Mouse (Mus musculus): Measurements from ENCODE around the gene Peak1. TPM values are rescaled to one million over a fixed set of nuclear protein-coding genes. Genes with fewer than 3 reads are reported as not detected.
"Not testable (repeated sequence)": the region's sequence is repeated elsewhere in the genome, so short reads cannot be mapped to it uniquely, and the experiment has no call there.

Peak1 gene
- 10 to 100 TPM; 54.2 to 77.2 (median 64.8) TPM for total RNA-seq (2022)

- peak; percentile 100 for DNase-seq
These were observed at the start of gene Peak1, which contains the start of gene Hmg20a for GRCm38 (mm10) chr9:56417948-56418737. Gene Peak1, minus strand, starts transcription at chr9:56418067. Gene Hmg20a, plus strand, starts transcription at chr9:56418609.

- no peak for DNase-seq
These were observed 48.4 kb upstream of the Peak1 start for GRCm38 (mm10) chr9:56466251-56466650.

GRCm38 (mm10) chr9:56464863-56465654 lies 47.2 kb upstream of the Peak1 start:
- peak; percentile 61 for DNase-seq

GRCm38 (mm10) chr9:56463686-56464515 lies 46.0 kb upstream of the Peak1 start:
- peak; percentile 28 for DNase-seq

- no peak for DNase-seq
These were observed 45.2 kb upstream of the Peak1 start for GRCm38 (mm10) chr9:56463046-56463445.

GRCm38 (mm10) chr9:56462606-56463005 lies 44.7 kb upstream of the Peak1 start:
- no peak for DNase-seq

GRCm38 (mm10) chr9:56460987-56461386 lies 43.1 kb upstream of the Peak1 start:
- DNase-seq = no peak

- DNase-seq = no peak
These were observed 38.6 kb upstream of the Peak1 start for GRCm38 (mm10) chr9:56456426-56456825.

GRCm38 (mm10) chr9:56453038-56453815 lies 35.4 kb upstream of the Peak1 start:
- DNase-seq = no peak

GRCm38 (mm10) chr9:56451570-56451969 lies 33.7 kb upstream of the Peak1 start:
- no peak for DNase-seq

- DNase-seq = no peak
These were observed 21.8 kb upstream of the Peak1 start for GRCm38 (mm10) chr9:56439699-56440098.

GRCm38 (mm10) chr9:56437300-56437892 lies 19.5 kb upstream of the Peak1 start:
- not testable (repeated sequence) for DNase-seq

GRCm38 (mm10) chr9:56435821-56436526 lies 18.1 kb upstream of the Peak1 start:
- DNase-seq = no peak

- DNase-seq = no peak
These were observed 7.0 kb upstream of the Peak1 start for GRCm38 (mm10) chr9:56424861-56425260.

GRCm38 (mm10) chr9:56421991-56422390 lies 4.1 kb upstream of the Peak1 start:
- DNase-seq = no peak

GRCm38 (mm10) chr9:56420892-56421601 lies 3.2 kb upstream of the Peak1 start:
- no peak for DNase-seq

- no peak for DNase-seq
These were observed 2.4 kb upstream of the Peak1 start for GRCm38 (mm10) chr9:56420236-56420635.

- peak; percentile 78 for DNase-seq
These were observed 922 bp upstream of the Peak1 start for GRCm38 (mm10) chr9:56418738-56419239.

GRCm38 (mm10) chr9:56417415-56417947 lies 386 bp downstream of the Peak1 start:
- peak; percentile 80 for DNase-seq

Measured in adrenal gland, adult 8-10 months (tissue).